Mouse (Mus musculus): ENCODE data around the gene Sox6. TPM values are rescaled to one million over a fixed set of nuclear protein-coding genes. Genes with fewer than 3 reads are reported as not detected.
A peak's percentile ranks its signal among the peaks of the same experiment; 100 is the strongest.

Gene Sox6
- polyA plus RNA-seq, 1 experiment from 2014 or later: 63.2 TPM

- H3K4me3 ChIP-seq: no peak overlapping the region
- no peaks in the 10 kb centered on the region for H3K36me3 ChIP-seq
- H3K9ac ChIP-seq (replicated peaks): no peak overlapping the region
- H3K27ac ChIP-seq (replicated peaks): no peak overlapping the region
- H3K9me3 ChIP-seq: no peaks in the 10 kb centered on the region
- no peaks in the 10 kb centered on the region for H3K27me3 ChIP-seq
- H3K4me1 ChIP-seq: 0 out of 2 replicates have a peak, but pooled peaks cover 5% of the 10 kb centered on the region
- no peak for ATAC-seq (ENCODE audit: low FRiP score, low read depth)
- 78% methylated on average over 2 of the region's 2 CpGs for WGBS
- no peak overlapping the region for H3K4me2 ChIP-seq (replicated peaks)
Measured at GRCm38 (mm10) chr7:115763851-115764250, 274.7 kb downstream of the Sox6 start.

- Histone ChIP-seq H3K4me2 (replicated peaks) (no peak overlapping the region), H3K36me3 (no peaks in the 10 kb centered on the region), H3K9ac (replicated peaks) (no peak overlapping the region), H3K4me1 (peaks cover 3% of the 10 kb centered on the region; the same call in 1 of the 2 replicates), H3K4me3 (no peak overlapping the region), H3K27me3 (no peaks in the 10 kb centered on the region), H3K9me3 (no peaks in the 10 kb centered on the region), H3K27ac (replicated peaks) (no peak overlapping the region)
- no peak for ATAC-seq (ENCODE audit: low FRiP score, low read depth)
- WGBS: 59% methylated on average over 1 of the region's 1 CpGs
Measured at GRCm38 (mm10) chr7:115758172-115758571, 280.4 kb downstream of the Sox6 start.

GRCm38 (mm10) chr7:115755272-115755671 is 283.3 kb downstream of the Sox6 start:
- Histone ChIP-seq H3K9me3 (no peaks in the 10 kb centered on the region), H3K36me3 (no peaks in the 10 kb centered on the region), H3K27ac (replicated peaks) (no peak overlapping the region), H3K4me2 (replicated peaks) (no peak overlapping the region), H3K4me3 (no peak overlapping the region), H3K27me3 (no peaks in the 10 kb centered on the region), H3K9ac (replicated peaks) (no peak overlapping the region), H3K4me1 (peaks cover 27% of the 10 kb centered on the region)
- no peak for ATAC-seq (ENCODE audit: low FRiP score, low read depth)
- 52% methylated on average over 4 of the region's 4 CpGs for WGBS

GRCm38 (mm10) chr7:115754216-115754615 is 284.4 kb downstream of the Sox6 start:
- 84% methylated on average over 7 of the region's 7 CpGs for WGBS
- H3K4me3 ChIP-seq: no peak overlapping the region
- no peaks in the 10 kb centered on the region for H3K9me3 ChIP-seq
- no peaks in the 10 kb centered on the region for H3K27me3 ChIP-seq
- ATAC-seq (ENCODE audit: low FRiP score, low read depth): no peak
- no peak overlapping the region for H3K4me2 ChIP-seq (replicated peaks)
- H3K27ac ChIP-seq (replicated peaks): no peak overlapping the region
- H3K4me1 ChIP-seq: peaks cover 30% of the 10 kb centered on the region
- no peaks in the 10 kb centered on the region for H3K36me3 ChIP-seq
- no peak overlapping the region for H3K9ac ChIP-seq (replicated peaks)

GRCm38 (mm10) chr7:115752121-115752634 is 286.4 kb downstream of the Sox6 start:
- Histone ChIP-seq H3K4me1 (peaks cover 39% of the 10 kb centered on the region), H3K27me3 (no peaks in the 10 kb centered on the region), H3K4me2 (replicated peaks) (peak overlapping the region; percentile 23; the same call in 1 of the 2 replicates), H3K27ac (replicated peaks) (no peak overlapping the region), H3K9ac (replicated peaks) (no peak overlapping the region), H3K4me3 (no peak overlapping the region), H3K36me3 (no peaks in the 10 kb centered on the region), H3K9me3 (no peaks in the 10 kb centered on the region)
- WGBS: 14% methylated on average over 5 of the region's 5 CpGs
- ATAC-seq (ENCODE audit: low FRiP score, low read depth): peak; percentile 69

GRCm38 (mm10) chr7:115751083-115751482 is 287.5 kb downstream of the Sox6 start:
- Histone ChIP-seq H3K9me3 (no peaks in the 10 kb centered on the region), H3K36me3 (no peaks in the 10 kb centered on the region), H3K27ac (replicated peaks) (peak overlapping the region; percentile 42; the same call in 1 of the 2 replicates), H3K4me1 (peaks cover 39% of the 10 kb centered on the region), H3K4me2 (replicated peaks) (0 out of 2 replicates have a peak overlapping the region, but pooled peaks have one; percentile 5), H3K9ac (replicated peaks) (peak overlapping the region; percentile 4; the same call in 1 of the 2 replicates), H3K4me3 (no peak overlapping the region), H3K27me3 (no peaks in the 10 kb centered on the region)
- ATAC-seq (ENCODE audit: low FRiP score, low read depth): 0 out of 2 replicates have a peak, but pooled peaks have one; percentile 30
- 18% methylated on average over 3 of the region's 3 CpGs for WGBS

GRCm38 (mm10) chr7:115750275-115750825 is 288.2 kb downstream of the Sox6 start:
- Histone ChIP-seq H3K4me2 (replicated peaks) (no peak overlapping the region), H3K9ac (replicated peaks) (no peak overlapping the region), H3K9me3 (no peaks in the 10 kb centered on the region), H3K27me3 (no peaks in the 10 kb centered on the region), H3K4me1 (peaks cover 39% of the 10 kb centered on the region), H3K27ac (replicated peaks) (0 out of 2 replicates have a peak overlapping the region, but pooled peaks have one; percentile 32), H3K4me3 (no peak overlapping the region), H3K36me3 (no peaks in the 10 kb centered on the region)
- whole genome bisulfite sequencing: 41% methylated on average over 8 of the region's 8 CpGs
- ATAC-seq (ENCODE audit: low FRiP score, low read depth): 0 out of 2 replicates have a peak, but pooled peaks have one; percentile 51

GRCm38 (mm10) chr7:115747541-115747940 is 291.1 kb downstream of the Sox6 start:
- no peak overlapping the region for H3K9ac ChIP-seq (replicated peaks)
- no peaks in the 10 kb centered on the region for H3K36me3 ChIP-seq
- 37% methylated on average over 7 of the region's 7 CpGs for WGBS
- H3K4me2 ChIP-seq (replicated peaks): no peak overlapping the region
- H3K4me1 ChIP-seq: peaks cover 35% of the 10 kb centered on the region
- no peak overlapping the region for H3K4me3 ChIP-seq
- no peak overlapping the region for H3K27ac ChIP-seq (replicated peaks)
- ATAC-seq (ENCODE audit: low FRiP score, low read depth): peak; percentile 58; the same call in 1 of the 2 replicates
- H3K9me3 ChIP-seq: no peaks in the 10 kb centered on the region
- H3K27me3 ChIP-seq: no peaks in the 10 kb centered on the region

GRCm38 (mm10) chr7:115745672-115746253 is 292.8 kb downstream of the Sox6 start:
- no peak overlapping the region for H3K4me3 ChIP-seq
- no peaks in the 10 kb centered on the region for H3K36me3 ChIP-seq
- WGBS: 67% methylated on average over 4 of the region's 4 CpGs
- no peak overlapping the region for H3K27ac ChIP-seq (replicated peaks)
- no peaks in the 10 kb centered on the region for H3K27me3 ChIP-seq
- H3K9ac ChIP-seq (replicated peaks): no peak overlapping the region
- no peak overlapping the region for H3K4me2 ChIP-seq (replicated peaks)
- ATAC-seq (ENCODE audit: low FRiP score, low read depth): no peak
- H3K4me1 ChIP-seq: peaks cover 17% of the 10 kb centered on the region
- H3K9me3 ChIP-seq: no peaks in the 10 kb centered on the region

GRCm38 (mm10) chr7:115734137-115734536 is 304.5 kb downstream of the Sox6 start:
- Histone ChIP-seq H3K36me3 (no peaks in the 10 kb centered on the region), H3K27ac (replicated peaks) (no peak overlapping the region), H3K9ac (replicated peaks) (no peak overlapping the region), H3K4me1 (peaks cover 8% of the 10 kb centered on the region; the same call in 1 of the 2 replicates), H3K9me3 (no peaks in the 10 kb centered on the region), H3K27me3 (no peaks in the 10 kb centered on the region), H3K4me2 (replicated peaks) (no peak overlapping the region), H3K4me3 (no peak overlapping the region)
- WGBS: 68% methylated on average over 7 of the region's 7 CpGs
- ATAC-seq (ENCODE audit: low FRiP score, low read depth): no peak

GRCm38 (mm10) chr7:115732824-115733223 is 305.8 kb downstream of the Sox6 start:
- Histone ChIP-seq H3K9ac (replicated peaks) (no peak overlapping the region), H3K4me3 (no peak overlapping the region), H3K27ac (replicated peaks) (no peak overlapping the region), H3K4me1 (peaks cover 8% of the 10 kb centered on the region; the same call in 1 of the 2 replicates), H3K36me3 (no peaks in the 10 kb centered on the region), H3K9me3 (no peaks in the 10 kb centered on the region), H3K27me3 (no peaks in the 10 kb centered on the region), H3K4me2 (replicated peaks) (no peak overlapping the region)
- WGBS: 46% methylated on average over 1 of the region's 1 CpGs
- ATAC-seq (ENCODE audit: low FRiP score, low read depth): no peak

- Histone ChIP-seq H3K27ac (replicated peaks) (no peak overlapping the region), H3K4me1 (peaks cover 28% of the 10 kb centered on the region), H3K9ac (replicated peaks) (no peak overlapping the region), H3K4me3 (no peak overlapping the region), H3K9me3 (no peaks in the 10 kb centered on the region), H3K36me3 (no peaks in the 10 kb centered on the region), H3K27me3 (no peaks in the 10 kb centered on the region), H3K4me2 (replicated peaks) (no peak overlapping the region)
- 94% methylated on average over 2 of the region's 2 CpGs for WGBS
- ATAC-seq (ENCODE audit: low FRiP score, low read depth): no peak
Measured at GRCm38 (mm10) chr7:115726776-115727175, 311.8 kb downstream of the Sox6 start.
